Mouse (Mus musculus) naive thymus-derived CD4-positive, alpha-beta T cell, adult 5 months (primary cell): ENCODE measurements around the gene Fndc9. TPM values are rescaled to one million over a fixed set of nuclear protein-coding genes. Genes with fewer than 3 reads are reported as not detected.

Source experiments
- polyA plus RNA-seq: library from polyadenylated mRNA; unstranded; fragments of 100-300 nt; shearing (Covaris generic); gene quantifications from one replicate; pipeline ENCODE4 v1.2.1, GENCODE M21; 2017

Fndc9 gene
- polyA plus RNA-seq = 2.6 TPM

DNA sequence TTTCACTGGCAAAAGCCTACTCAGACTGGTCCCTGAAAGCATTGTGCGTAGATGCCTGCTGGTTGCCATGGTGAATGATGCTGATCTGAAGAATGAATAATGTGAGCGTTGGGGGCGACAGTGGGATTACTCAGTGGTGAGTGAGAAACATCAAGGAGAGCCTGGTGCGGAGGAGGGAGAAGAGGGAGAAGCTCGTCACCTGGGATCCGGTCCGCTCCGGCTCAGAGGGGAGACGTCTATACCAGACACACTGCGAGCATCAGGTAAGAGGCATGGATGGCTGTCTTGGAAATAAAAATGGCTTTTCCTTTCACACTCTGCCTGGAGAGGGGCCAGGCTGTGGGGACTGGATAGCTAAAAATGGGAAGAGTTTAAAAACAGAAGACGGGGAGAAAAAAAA lies at the start of gene Fndc9:
TSS of gene Fndc9 (plus strand) at position 198 of the 400 bp plus-strand sequence.

Other genes with a start within 250 kb of the Fndc9 start
- 5.0 TPM for gene Gm12166, start 183.2 kb upstream of the Fndc9 start, polyA plus RNA-seq
- 2.6 TPM for gene Adam19, start 179.5 kb upstream of the Fndc9 start, polyA plus RNA-seq
- gene Nipal4, start 69.0 kb upstream of the Fndc9 start, polyA plus RNA-seq = not detected
- gene Cyfip2, start 77.3 kb downstream of the Fndc9 start, polyA plus RNA-seq = 152 TPM
- 1,246 TPM for gene Itk, start 154.0 kb downstream of the Fndc9 start, polyA plus RNA-seq
- gene Fam71b, start 161.0 kb downstream of the Fndc9 start, polyA plus RNA-seq = 2.2 TPM
- 51.6 TPM for gene Med7, start 201.4 kb downstream of the Fndc9 start, polyA plus RNA-seq
- gene Havcr2, start 219.4 kb downstream of the Fndc9 start, polyA plus RNA-seq = not detected